Mouse (Mus musculus): ENCODE data around the gene Sec61b. TPM values are rescaled to one million over a fixed set of nuclear protein-coding genes. Genes with fewer than 3 reads are reported as not detected.

Sec61b gene
- total and polyA plus RNA-seq, 3 experiments: 286 to 583 (median 548) TPM

- peaks cover 6 to 25% of the 10 kb centered on the region in 2 experiments for H3K4me1 ChIP-seq (ENCODE audit: control insufficient read depth in 1 of 2, insufficient read depth in 2 of 2)
- TF ChIP-seq MYC (IDR thresholded peaks at IDR 0.05; ENCODE audit: low read depth, low read length): no peak
- no peak overlapping the region for H3K27ac ChIP-seq (ENCODE audit: insufficient read depth, low read depth)
- in situ Hi-C loops (cut with MboI; ENCODE audit: low pct_ligation_motif_present, low pct_unique_long_range_greater_than_20kb, low sequenced_read_pairs): no loop called here
- H3K36me3 ChIP-seq (replicated peaks in 1 of 2; ENCODE audit: control insufficient read depth in 1 of 2, insufficient read depth in 1 of 2, low read length in 1 of 2): peaks cover 62 to 80% of the 10 kb centered on the region in 2 experiments
- H3K27me3 ChIP-seq (replicated peaks): no peaks in the 10 kb centered on the region
- H3K9ac ChIP-seq (ENCODE audit: insufficient read depth, low read depth): no peak overlapping the region
- DNase-seq (ENCODE audit: extremely low read depth): no peak
- H3K4me2 ChIP-seq (ENCODE audit: insufficient read depth, low read depth, poor library complexity, severe bottlenecking): no peak overlapping the region
- dilution Hi-C loops (cut with MboI; ENCODE audit: extremely low pct_ligation_motif_present, extremely low pct_unique_long_range_greater_than_20kb, low sequenced_read_pairs): no loop called here
- no peaks in the 10 kb centered on the region for H3K9me3 ChIP-seq (replicated peaks; ENCODE audit: low read length)
- no peak overlapping the region for H3K4me3 ChIP-seq (replicated peaks in 1 of 3; ENCODE audit: low read depth in 2 of 3, low read length in 2 of 3, poor library complexity in 1 of 3)
- H3K79me2 ChIP-seq (replicated peaks; ENCODE audit: control insufficient read depth, extremely low read depth, insufficient read depth, poor library complexity, severe bottlenecking): peaks cover 24% of the 10 kb centered on the region
These were observed 5.6 kb downstream of the Sec61b start for GRCm38 (mm10) chr4:47480095-47480494.

GRCm38 (mm10) chr4:47480576-47480975 is 6.1 kb downstream of the Sec61b start:
- DNase-seq (ENCODE audit: extremely low read depth): no peak
- H3K4me3 ChIP-seq (replicated peaks in 1 of 3; ENCODE audit: low read depth in 2 of 3, low read length in 2 of 3, poor library complexity in 1 of 3): no peak overlapping the region
- H3K36me3 ChIP-seq (replicated peaks in 1 of 2; ENCODE audit: control insufficient read depth in 1 of 2, insufficient read depth in 1 of 2, low read length in 1 of 2): peaks cover 62 to 80% of the 10 kb centered on the region in 2 experiments
- dilution Hi-C loops (cut with MboI; ENCODE audit: extremely low pct_ligation_motif_present, extremely low pct_unique_long_range_greater_than_20kb, low sequenced_read_pairs): no loop called here
- H3K27me3 ChIP-seq (replicated peaks): no peaks in the 10 kb centered on the region
- no peak overlapping the region for H3K27ac ChIP-seq (ENCODE audit: insufficient read depth, low read depth)
- H3K4me1 ChIP-seq (ENCODE audit: control insufficient read depth in 1 of 2, insufficient read depth in 2 of 2): peaks cover 6 to 23% of the 10 kb centered on the region in 2 experiments
- in situ Hi-C loops (cut with MboI; ENCODE audit: low pct_ligation_motif_present, low pct_unique_long_range_greater_than_20kb, low sequenced_read_pairs): no loop called here
- H3K9me3 ChIP-seq (replicated peaks; ENCODE audit: low read length): no peaks in the 10 kb centered on the region
- TF ChIP-seq SMC3 (IDR thresholded peaks at IDR 0.05; ENCODE audit: low read depth, low read length) (no peak), JUN (IDR thresholded peaks at IDR 0.05; ENCODE audit: insufficient read depth, low read depth, low read length) (no peak), NELFE (IDR thresholded peaks at IDR 0.05; ENCODE audit: low read depth, low read length) (no peak), RAD21 (IDR thresholded peaks at IDR 0.05; ENCODE audit: low read depth, low read length) (no peak), TBP (conservative IDR thresholded peaks at IDR 0.05; ENCODE audit: low read depth, low read length) (no peak), ZC3H11A (IDR thresholded peaks at IDR 0.05; ENCODE audit: low read depth, low read length) (no peak), EP300 (IDR thresholded peaks at IDR 0.05; ENCODE audit: low read length) (no peak), NRF1 (IDR thresholded peaks at IDR 0.05; ENCODE audit: low read depth, low read length) (no peak), MAZ (IDR thresholded peaks at IDR 0.05; ENCODE audit: low read depth, low read length) (no peak), KAT2A (IDR thresholded peaks at IDR 0.05; ENCODE audit: insufficient replicate concordance, low read length) (no peak), MAX (IDR thresholded peaks at IDR 0.05; ENCODE audit: low read length) (no peak)
- peaks cover 19% of the 10 kb centered on the region for H3K79me2 ChIP-seq (replicated peaks; ENCODE audit: control insufficient read depth, extremely low read depth, insufficient read depth, poor library complexity, severe bottlenecking)
- no peak overlapping the region for H3K4me2 ChIP-seq (ENCODE audit: insufficient read depth, low read depth, poor library complexity, severe bottlenecking)
- no peak overlapping the region for H3K9ac ChIP-seq (ENCODE audit: insufficient read depth, low read depth)

- H3K4me3 ChIP-seq (replicated peaks in 1 of 3; ENCODE audit: low read depth in 2 of 3, low read length in 2 of 3, poor library complexity in 1 of 3): no peak overlapping the region
- TF ChIP-seq TCF12 (IDR thresholded peaks at IDR 0.05; ENCODE audit: low read depth, low read length) (no peak), BHLHE40 (IDR thresholded peaks at IDR 0.05; ENCODE audit: low read depth, low read length) (no peak), TBP (conservative IDR thresholded peaks at IDR 0.05; ENCODE audit: low read depth, low read length) (no peak), UBTF (IDR thresholded peaks at IDR 0.05; ENCODE audit: low read depth, low read length) (no peak), RCOR1 (conservative IDR thresholded peaks at IDR 0.05; ENCODE audit: low read depth, low read length) (no peak), POLR2A (IDR thresholded peaks at IDR 0.05; ENCODE audit: low read depth, low read length) (no peak), MEF2A (IDR thresholded peaks at IDR 0.05; ENCODE audit: borderline replicate concordance, low read depth, low read length) (no peak), NELFE (IDR thresholded peaks at IDR 0.05; ENCODE audit: low read depth, low read length) (no peak), ELF1 (IDR thresholded peaks at IDR 0.05; ENCODE audit: low read depth, low read length) (no peak), PAX5 (IDR thresholded peaks at IDR 0.05; ENCODE audit: low read length) (no peak), USF1 (IDR thresholded peaks at IDR 0.05; ENCODE audit: low read depth, low read length) (no peak), GABPA (IDR thresholded peaks at IDR 0.05; ENCODE audit: insufficient replicate concordance, low read depth, low read length) (no peak), MAX (IDR thresholded peaks at IDR 0.05; ENCODE audit: low read length) (no peak), IRF4 (IDR thresholded peaks at IDR 0.05; ENCODE audit: low read depth, low read length) (no peak), KAT2A (IDR thresholded peaks at IDR 0.05; ENCODE audit: insufficient replicate concordance, low read length) (no peak), JUN (IDR thresholded peaks at IDR 0.05; ENCODE audit: insufficient read depth, low read depth, low read length) (no peak)
These were observed 16.8 kb downstream of the Sec61b start for GRCm38 (mm10) chr4:47491243-47491642.

More at GRCm38 (mm10) chr4:47491243-47491642, 16.8 kb downstream of the Sec61b start:
- no peaks in the 10 kb centered on the region for H3K36me3 ChIP-seq (replicated peaks in 1 of 2; ENCODE audit: control insufficient read depth in 1 of 2, insufficient read depth in 1 of 2, low read length in 1 of 2)
- H3K27ac ChIP-seq (ENCODE audit: insufficient read depth, low read depth): no peak overlapping the region
- no peaks in the 10 kb centered on the region for H3K9me3 ChIP-seq (replicated peaks; ENCODE audit: low read length)
- dilution Hi-C loops (cut with MboI; ENCODE audit: extremely low pct_ligation_motif_present, extremely low pct_unique_long_range_greater_than_20kb, low sequenced_read_pairs): no loop called here
- no peaks in the 10 kb centered on the region for H3K27me3 ChIP-seq (replicated peaks)
- in situ Hi-C loops (cut with MboI; ENCODE audit: low pct_ligation_motif_present, low pct_unique_long_range_greater_than_20kb, low sequenced_read_pairs): no loop called here
- DNase-seq (ENCODE audit: extremely low read depth): no peak
- no peaks in the 10 kb centered on the region for H3K79me2 ChIP-seq (replicated peaks; ENCODE audit: control insufficient read depth, extremely low read depth, insufficient read depth, poor library complexity, severe bottlenecking)
- H3K4me2 ChIP-seq (ENCODE audit: insufficient read depth, low read depth, poor library complexity, severe bottlenecking): no peak overlapping the region
- H3K4me1 ChIP-seq (ENCODE audit: control insufficient read depth in 1 of 2, insufficient read depth in 2 of 2): peaks cover 7 to 22% of the 10 kb centered on the region in 2 experiments; a peak in 3 of 4 replicates
- no peak overlapping the region for H3K9ac ChIP-seq (ENCODE audit: insufficient read depth, low read depth)
